Mouse (Mus musculus): ENCODE results near the gene Dnase2b.

DNA sequence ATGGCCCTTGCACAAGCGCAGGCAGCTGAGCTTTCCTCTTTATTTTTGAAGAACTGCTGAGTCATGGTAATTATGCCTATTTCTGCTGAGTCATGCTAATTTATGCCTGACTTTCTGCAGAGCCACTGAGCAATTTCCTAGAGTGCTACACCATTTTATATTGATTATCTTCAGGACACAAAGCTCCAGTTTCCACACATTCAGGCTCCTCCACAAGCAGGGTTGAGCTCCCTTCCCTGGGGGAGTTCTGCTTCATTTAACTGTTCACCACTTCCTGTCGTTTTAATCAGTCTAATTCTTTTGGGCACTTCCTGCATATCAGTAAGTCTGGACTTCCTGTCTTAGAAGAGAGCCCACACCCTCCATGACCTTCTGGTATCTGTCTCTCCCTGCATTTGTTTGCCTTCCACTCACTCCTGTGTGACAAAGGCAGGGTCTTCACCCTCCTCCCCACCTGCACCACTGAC is 39.7 kb upstream of the Dnase2b start:
- TF ChIP-seq CTCF (IDR thresholded peaks at IDR 0.05; ENCODE audit: insufficient read depth, low read depth, low read length) (no peak), POLR2A (IDR thresholded peaks at IDR 0.05; ENCODE audit: insufficient read depth, low read depth, low read length) (no peak)
